Mouse (Mus musculus) heart, postnatal 0 days (tissue): ENCODE data around the gene Sorcs2.

Experiments used
- CTCF ChIP-seq: IDR thresholded peaks from 2 replicates; pipeline ENCODE4 v1.5.1; 2016; ENCODE audit warnings: antibody characterized with exemption, control low read depth, low read depth
- EP300 ChIP-seq: IDR thresholded peaks from 2 replicates; pipeline ENCODE4 v1.6.1; 2016; ENCODE audit warnings: antibody characterized with exemption, low read depth

DNA sequence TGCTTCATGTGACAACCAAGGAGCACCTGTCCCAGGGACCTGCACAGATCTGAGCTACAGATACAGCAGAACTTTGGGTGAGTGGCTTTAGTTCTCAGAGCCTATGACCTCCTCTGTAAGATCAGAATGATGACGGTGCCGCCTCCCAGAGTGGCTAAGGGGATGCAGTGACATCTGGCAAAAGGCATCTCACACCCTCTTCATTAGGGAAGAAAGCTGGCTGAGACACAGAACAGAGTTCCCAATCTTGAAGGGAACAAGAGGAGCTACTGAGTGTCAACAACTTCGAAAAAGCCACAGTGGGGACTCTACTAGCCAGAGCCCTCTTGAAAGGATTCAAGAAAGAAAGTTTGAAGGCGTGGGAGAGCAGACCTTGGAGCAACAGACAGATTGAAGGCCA is 100.7 kb downstream of the Sorcs2 start:
- TF ChIP-seq CTCF (no peak), EP300 (no peak)
